ENCODE assay signal across 9 mouse cellular contexts in the genomic region with DNA sequence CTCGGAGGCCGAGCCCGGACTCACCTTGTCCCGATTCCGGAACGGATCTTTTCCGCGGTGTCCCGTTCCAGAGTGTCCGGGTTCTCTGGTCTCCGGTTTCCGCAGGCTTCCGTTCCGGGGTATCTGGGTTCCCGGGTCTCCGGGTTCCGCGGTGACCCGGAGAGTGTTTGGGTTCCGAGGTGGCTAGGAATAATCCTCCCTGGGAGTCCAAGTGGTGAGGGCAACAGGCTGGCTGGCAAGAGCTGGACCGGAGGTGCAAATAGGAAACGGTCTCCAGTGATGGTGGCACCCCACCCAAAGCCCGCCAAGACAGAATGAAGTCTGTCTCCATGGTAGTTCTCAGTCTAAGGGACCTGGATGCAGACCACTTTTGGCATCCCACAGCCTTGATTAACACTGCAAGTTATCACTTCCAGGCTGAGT. TPM values are rescaled to one million over a fixed set of nuclear protein-coding genes. Genes with fewer than 3 reads are reported as not detected.
DNase-seq lines count a peak whose midpoint lies in the region; ATAC-seq and TF ChIP-seq lines count a peak whose summit lies in the region.
"Had no signal": no experiment of that assay in that cellular context is flagged by ENCODE, and none has a peak within 500 bp of the region (broad histone marks: within the 10 kb centered on the region; RNA-seq: fewer than 3 reads in every experiment).

A gene (minus strand): TSS at position 64 of the 423 bp plus-strand sequence.

- TF ChIP-seq CTCF in C2C12 (IDR thresholded peaks at IDR 0.05; ENCODE audit: control insufficient read depth, insufficient read depth, insufficient read length): no peak
- TF ChIP-seq CTCF in midbrain, postnatal 0 days (IDR thresholded peaks at IDR 0.05): no peak

- no peaks in the 10 kb centered on the region for H3K36me3 ChIP-seq in C2C12 (ENCODE audit: control insufficient read depth, insufficient read depth)
- no peaks in the 10 kb centered on the region for H3K36me3 ChIP-seq in erythroblast, embryonic 14.5 days (ENCODE audit: control insufficient read depth)
- H3K36me3 ChIP-seq in heart, embryonic 11.5 days (ENCODE audit: control insufficient read depth, insufficient read depth, low read length): no peaks in the 10 kb centered on the region
- no peaks in the 10 kb centered on the region for H3K36me3 ChIP-seq in kidney, embryonic 15.5 days
- H3K36me3 ChIP-seq in limb, embryonic 15.5 days: no peaks in the 10 kb centered on the region
- no peaks in the 10 kb centered on the region for H3K36me3 ChIP-seq in midbrain, postnatal 0 days (ENCODE audit: insufficient read depth, low read length)

- peak; percentile 75; the same call in 1 of the 2 replicates for ATAC-seq in heart, embryonic 11.5 days (replicated peaks; ENCODE audit: insufficient number of reproducible peaks, low FRiP score, low TSS enrichment)
- ATAC-seq in kidney, embryonic 15.5 days (replicated peaks; ENCODE audit: low FRiP score): peak; percentile 85
- ATAC-seq in limb, embryonic 15.5 days (ENCODE audit: insufficient number of reproducible peaks, low FRiP score, low TSS enrichment, low read depth): 0 out of 2 replicates have a peak, but pooled peaks have one; percentile 61
- ATAC-seq in midbrain, postnatal 0 days (ENCODE audit: low FRiP score): peak; percentile 73; the same call in 1 of the 2 replicates

- no peaks in the 10 kb centered on the region for H3K27me3 ChIP-seq in C2C12 (ENCODE audit: control insufficient read depth, insufficient read depth, insufficient read length)
- no peaks in the 10 kb centered on the region for H3K27me3 ChIP-seq in erythroblast, embryonic 14.5 days (ENCODE audit: control insufficient read depth)
- no peaks in the 10 kb centered on the region for H3K27me3 ChIP-seq in heart, embryonic 11.5 days (ENCODE audit: control insufficient read depth, insufficient read depth, low read length)
- no peaks in the 10 kb centered on the region for H3K27me3 ChIP-seq in kidney, embryonic 15.5 days
- no peaks in the 10 kb centered on the region for H3K27me3 ChIP-seq in limb, embryonic 15.5 days
- no peaks in the 10 kb centered on the region for H3K27me3 ChIP-seq in midbrain, postnatal 0 days (ENCODE audit: insufficient read depth, low read length)

- H3K27ac ChIP-seq in heart, embryonic 11.5 days (ENCODE audit: low read depth, low read length): no peak within 1 kb of the TSS
- peak within 1 kb of the TSS; percentile 66 for H3K27ac ChIP-seq in kidney, embryonic 15.5 days
- H3K27ac ChIP-seq in limb, embryonic 15.5 days: peak within 1 kb of the TSS; percentile 38; the same call in 1 of the 2 replicates
- peak within 1 kb of the TSS; percentile 73 for H3K27ac ChIP-seq in midbrain, postnatal 0 days (ENCODE audit: low read depth, low read length)

- peak within 1 kb of the TSS; percentile 68 for H3ac ChIP-seq in C2C12 (ENCODE audit: control insufficient read depth, insufficient read length, low read depth)

- 2% methylated on average over 23 of the region's 23 CpGs for WGBS in heart, embryonic 11.5 days (ENCODE audit: insufficient replicate concordance)
- WGBS in kidney, embryonic 15.5 days: 1% methylated on average over 23 of the region's 23 CpGs
- WGBS in limb, embryonic 15.5 days: under 1% methylated on average over 23 of the region's 23 CpGs
- WGBS in midbrain, postnatal 0 days: under 1% methylated on average over 23 of the region's 23 CpGs

- peak within 1 kb of the TSS; percentile 76 for H3K4me3 ChIP-seq in C2C12 (ENCODE audit: insufficient read depth, poor library complexity, severe bottlenecking)
- H3K4me3 ChIP-seq in erythroblast, embryonic 14.5 days (replicated peaks): peak within 1 kb of the TSS; percentile 83
- H3K4me3 ChIP-seq in heart, embryonic 11.5 days (ENCODE audit: low read depth, low read length): peak within 1 kb of the TSS; percentile 63
- peak within 1 kb of the TSS; percentile 90 for H3K4me3 ChIP-seq in kidney, embryonic 15.5 days (replicated peaks)
- H3K4me3 ChIP-seq in limb, embryonic 15.5 days: peak within 1 kb of the TSS; percentile 73
- H3K4me3 ChIP-seq in midbrain, postnatal 0 days (ENCODE audit: low read depth, low read length): peak within 1 kb of the TSS; percentile 80

- H3K9me3 ChIP-seq in erythroblast, embryonic 14.5 days (ENCODE audit: control insufficient read depth, low read length): no peaks in the 10 kb centered on the region
- no peaks in the 10 kb centered on the region for H3K9me3 ChIP-seq in heart, embryonic 11.5 days (replicated peaks; ENCODE audit: control insufficient read depth, low read length)
- peaks cover 2% of the 10 kb centered on the region; the same call in 1 of the 2 replicates for H3K9me3 ChIP-seq in kidney, embryonic 15.5 days (replicated peaks)
- H3K9me3 ChIP-seq in limb, embryonic 15.5 days: no peaks in the 10 kb centered on the region
- H3K9me3 ChIP-seq in midbrain, postnatal 0 days (ENCODE audit: low read length): 0 out of 2 replicates have a peak, but pooled peaks cover 1% of the 10 kb centered on the region

- peak within 1 kb of the TSS; percentile 76 for H3K4me2 ChIP-seq in heart, embryonic 11.5 days
- H3K4me2 ChIP-seq in kidney, embryonic 15.5 days: peak within 1 kb of the TSS; percentile 64
- H3K4me2 ChIP-seq in limb, embryonic 15.5 days: peak within 1 kb of the TSS; percentile 70
- H3K4me2 ChIP-seq in midbrain, postnatal 0 days (ENCODE audit: low read depth, low read length, poor library complexity, severe bottlenecking): peak within 1 kb of the TSS; percentile 85

- peaks cover 9% of the 10 kb centered on the region for H3K79me3 ChIP-seq in C2C12 (ENCODE audit: low read depth)

- peaks cover 14% of the 10 kb centered on the region for H3K4me1 ChIP-seq in erythroblast, embryonic 14.5 days (ENCODE audit: control insufficient read depth)
- H3K4me1 ChIP-seq in heart, embryonic 11.5 days (ENCODE audit: control insufficient read depth, insufficient read depth, low read length): peaks cover 4% of the 10 kb centered on the region; the same call in 1 of the 2 replicates
- 0 out of 2 replicates have a peak, but pooled peaks cover 11% of the 10 kb centered on the region for H3K4me1 ChIP-seq in kidney, embryonic 15.5 days
- peaks cover 9% of the 10 kb centered on the region for H3K4me1 ChIP-seq in limb, embryonic 15.5 days
- 0 out of 2 replicates have a peak, but pooled peaks cover 6% of the 10 kb centered on the region for H3K4me1 ChIP-seq in midbrain, postnatal 0 days (ENCODE audit: insufficient read depth, low read length)

- peak; percentile 60 for DNase-seq in brain, embryonic 18.5 days (ENCODE audit: low read depth, low spot score)
- DNase-seq in midbrain, postnatal 0 days (ENCODE audit: low spot score): peak; percentile 87
- DNase-seq in spleen, postnatal 14 days (ENCODE audit: low spot score in 2 of 2): peak; percentile 35 to 62

- H3K9ac ChIP-seq in heart, embryonic 11.5 days (ENCODE audit: low read depth, low read length): peak within 1 kb of the TSS; percentile 77
- H3K9ac ChIP-seq in kidney, embryonic 15.5 days: peak within 1 kb of the TSS; percentile 84
- H3K9ac ChIP-seq in limb, embryonic 15.5 days: peak within 1 kb of the TSS; percentile 76
- peak within 1 kb of the TSS; percentile 83 for H3K9ac ChIP-seq in midbrain, postnatal 0 days (replicated peaks; ENCODE audit: low read length, poor library complexity, severe bottlenecking)

- H3K79me2 ChIP-seq in C2C12 (ENCODE audit: control insufficient read depth, insufficient read depth): peaks cover 37% of the 10 kb centered on the region

TF ChIP-seq in C2C12, 6 proteins besides CTCF, POLR2A, EP300 and RAD21:
- TF ChIP-seq MYOG (IDR thresholded peaks at IDR 0.05; ENCODE audit: control insufficient read depth, extremely low read depth, insufficient read length) (no peak), USF1 (IDR thresholded peaks at IDR 0.05; ENCODE audit: low read depth) (no peak), CEBPB (IDR thresholded peaks at IDR 0.05; ENCODE audit: low read depth) (no peak), FOSL1 (IDR thresholded peaks at IDR 0.05; ENCODE audit: insufficient read depth, low read length, poor library complexity, severe bottlenecking) (no peak), MYOD1 (IDR thresholded peaks at IDR 0.05; ENCODE audit: control insufficient read depth, insufficient read length, low read depth) (no peak), MAX (IDR thresholded peaks at IDR 0.05) (no peak)

RNA-seq across cellular contexts. Expression of the gene that starts here (rescaled TPM):
- polyA plus RNA-seq in C2C12 (2012; fragmentation: generic; extraction: Trizol): 1.2 TPM
- polyA plus RNA-seq in erythroblast, embryonic 14.5 days (2012): 0.01 TPM in 1 of 2 replicates, not detected in the other
- polyA plus RNA-seq in heart, embryonic 11.5 days (2014; fragmentation: Nextera tagmentation; extraction: Ambion mirVana): 3.4 and 3.7 TPM in 2 replicates
- polyA plus RNA-seq in kidney, embryonic 15.5 days (2015; fragmentation: Nextera tagmentation; extraction: Ambion mirVana): 5.2 and 5.6 TPM in 2 replicates
- 4.5 and 5.0 TPM in 2 replicates for polyA plus RNA-seq in limb, embryonic 15.5 days (2015; fragmentation: Nextera tagmentation; extraction: Ambion mirVana)
- 5.1 and 5.3 TPM in 2 replicates for total RNA-seq in midbrain, postnatal 0 days (2014; rRNA removed)
- 4.5 and 4.7 TPM in 2 replicates for polyA plus RNA-seq in midbrain, postnatal 0 days (2015; fragmentation: Nextera tagmentation; extraction: Ambion mirVana)
- total RNA-seq: MEL had no signal
